Mouse (Mus musculus) heart, embryonic 16.5 days (tissue): ENCODE data around the gene Mrps26. TPM values are rescaled to one million over a fixed set of nuclear protein-coding genes. Genes with fewer than 3 reads are reported as not detected.

ENCODE experiments used
- ATAC-seq: fragments of 200-750 bp; cut with Nextera tagmentation; replicated peaks from 2 replicates; pipeline ENCODE4 v1.8.0; 2017; ENCODE audit warnings: moderate number of reproducible peaks; ENCODE audit not compliant: insufficient read depth, low FRiP score; ENCODE audit errors: extremely low read depth
- H3K27ac ChIP-seq: fragments of 300-500 bp; sonication (generic); 2 replicates; pipeline ENCODE4 v1.5.1; 2014; ENCODE audit warnings: mild to moderate bottlenecking, low read length, control low read depth, moderate library complexity
- H3K27me3 ChIP-seq: fragments of 300-500 bp; sonication (generic); 2 replicates; pipeline ENCODE4 v1.6.1; 2014; ENCODE audit warnings: low read length, mixed read lengths; ENCODE audit not compliant: control insufficient read depth, insufficient read depth
- H3K36me3 ChIP-seq: fragments of 300-500 bp; sonication (generic); 2 replicates; pipeline ENCODE4 v1.6.1; 2014; ENCODE audit not compliant: control insufficient read depth, insufficient read depth
- H3K4me1 ChIP-seq: fragments of 300-500 bp; sonication (generic); 2 replicates; pipeline ENCODE4 v1.6.1; 2014; ENCODE audit warnings: low read length, mixed read lengths; ENCODE audit not compliant: control insufficient read depth, insufficient read depth
- H3K4me2 ChIP-seq: fragments of 300-500 bp; sonication (generic); 2 replicates; pipeline ENCODE4 v1.6.1; 2014; ENCODE audit warnings: low read depth, mild to moderate bottlenecking, control low read depth, low read length
- H3K4me3 ChIP-seq: fragments of 300-500 bp; sonication (generic); 2 replicates; pipeline ENCODE4 v1.5.1; 2014; ENCODE audit warnings: mild to moderate bottlenecking, control low read depth, low read length
- H3K9ac ChIP-seq: fragments of 300-500 bp; sonication (generic); 2 replicates; pipeline ENCODE4 v1.6.1; 2014; ENCODE audit warnings: low read length, control low read depth
- H3K9me3 ChIP-seq: fragments of 300-500 bp; sonication (generic); replicated peaks from 2 replicates; pipeline ENCODE4 v1.6.1; 2016; ENCODE audit warnings: low read length; ENCODE audit not compliant: control insufficient read depth
- WGBS: fragments of 180-500 bp; shearing (Covaris S2); extraction: QIAGEN DNeasy Blood & Tissue Kit; methylation state at CpG from one replicate; pipeline ENCODE4 v1.1.7; 2014; 5-methylcytosine and 5-hydroxymethylcytosine counted together
- polyA plus RNA-seq: library from polyadenylated mRNA; unstranded; fragments of >200 nt; fragmentation: Nextera tagmentation; extraction: Ambion mirVana; gene quantifications from 2 replicates; pipeline ENCODE4 v1.2.1, GENCODE M21; 2015

Mrps26 gene
- polyA plus RNA-seq, 1 experiment from 2014 or later = 71.6 TPM

- H3K4me2 ChIP-seq = no peak overlapping the region
- no peak for ATAC-seq
- H3K27me3 ChIP-seq = no peaks in the 10 kb centered on the region
- H3K27ac ChIP-seq = no peak overlapping the region
- H3K36me3 ChIP-seq = peaks cover 23% of the 10 kb centered on the region
- 85% methylated on average over 6 of the region's 6 CpGs for WGBS
- H3K4me1 ChIP-seq = no peaks in the 10 kb centered on the region
- H3K9ac ChIP-seq = no peak overlapping the region
- H3K4me3 ChIP-seq = no peak overlapping the region
- H3K9me3 ChIP-seq = no peaks in the 10 kb centered on the region
These were observed 28.5 kb upstream of the Mrps26 start for GRCm38 (mm10) chr2:130535017-130535416.

DNA sequence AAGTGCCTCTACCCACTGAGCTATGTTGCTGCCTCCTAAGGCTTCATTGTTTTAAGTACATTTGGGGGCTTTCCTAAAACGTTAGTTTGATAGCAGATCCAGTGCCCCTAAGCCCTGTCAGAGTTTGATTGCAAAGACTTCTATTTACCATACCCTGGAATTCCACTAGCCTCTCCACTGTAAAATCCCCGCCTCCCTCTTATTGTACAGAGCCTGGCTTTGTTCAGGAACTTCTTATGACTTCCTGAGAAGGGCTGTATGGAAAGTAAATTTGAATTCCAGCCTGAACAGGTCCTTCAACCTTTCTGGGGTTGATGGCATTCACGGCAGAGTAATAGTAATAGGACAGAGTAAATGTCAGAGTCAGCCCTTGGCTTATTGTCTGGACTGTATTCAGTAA is 26.7 kb upstream of the Mrps26 start:
- H3K4me3 ChIP-seq = no peak overlapping the region
- H3K4me2 ChIP-seq = no peak overlapping the region
- H3K9ac ChIP-seq = no peak overlapping the region
- H3K36me3 ChIP-seq = peaks cover 30% of the 10 kb centered on the region
- 73% methylated on average over 3 of the region's 3 CpGs for WGBS
- H3K9me3 ChIP-seq = no peaks in the 10 kb centered on the region
- no peak overlapping the region for H3K27ac ChIP-seq
- H3K4me1 ChIP-seq = no peaks in the 10 kb centered on the region
- no peaks in the 10 kb centered on the region for H3K27me3 ChIP-seq
- no peak for ATAC-seq

- WGBS = 85% methylated on average over 8 of the region's 8 CpGs
- no peaks in the 10 kb centered on the region for H3K9me3 ChIP-seq
- H3K27me3 ChIP-seq = no peaks in the 10 kb centered on the region
- H3K4me1 ChIP-seq = no peaks in the 10 kb centered on the region
- no peak overlapping the region for H3K4me2 ChIP-seq
- peaks cover 40% of the 10 kb centered on the region for H3K36me3 ChIP-seq
- no peak overlapping the region; the same call in 1 of the 2 replicates for H3K27ac ChIP-seq
- H3K9ac ChIP-seq = no peak overlapping the region
- no peak for ATAC-seq
- H3K4me3 ChIP-seq = no peak overlapping the region
These were observed 24.5 kb upstream of the Mrps26 start for GRCm38 (mm10) chr2:130538876-130539546.

GRCm38 (mm10) chr2:130540266-130540665 is 23.3 kb upstream of the Mrps26 start:
- no peaks in the 10 kb centered on the region for H3K9me3 ChIP-seq
- H3K4me2 ChIP-seq = no peak overlapping the region
- 75% methylated on average over 9 of the region's 9 CpGs for WGBS
- H3K4me3 ChIP-seq = no peak overlapping the region
- no peaks in the 10 kb centered on the region for H3K27me3 ChIP-seq
- no peak overlapping the region for H3K27ac ChIP-seq
- peak; percentile 43; the same call in 1 of the 2 replicates for ATAC-seq
- no peaks in the 10 kb centered on the region for H3K4me1 ChIP-seq
- peaks cover 46% of the 10 kb centered on the region for H3K36me3 ChIP-seq
- no peak overlapping the region for H3K9ac ChIP-seq

GRCm38 (mm10) chr2:130546957-130547356 is 16.6 kb upstream of the Mrps26 start:
- H3K27ac ChIP-seq = no peak overlapping the region
- H3K27me3 ChIP-seq = no peaks in the 10 kb centered on the region
- H3K36me3 ChIP-seq = peaks cover 62% of the 10 kb centered on the region
- peaks cover 3% of the 10 kb centered on the region; the same call in 1 of the 2 replicates for H3K4me1 ChIP-seq
- ATAC-seq = peak; percentile 67; the same call in 1 of the 2 replicates
- H3K4me2 ChIP-seq = no peak overlapping the region
- H3K4me3 ChIP-seq = no peak overlapping the region
- no peak overlapping the region for H3K9ac ChIP-seq
- WGBS = 63% methylated on average over 8 of the region's 8 CpGs
- no peaks in the 10 kb centered on the region for H3K9me3 ChIP-seq

GRCm38 (mm10) chr2:130554841-130555240 is 8.7 kb upstream of the Mrps26 start:
- Histone ChIP-seq H3K4me2 (no peak overlapping the region), H3K4me3 (no peak overlapping the region), H3K27me3 (no peaks in the 10 kb centered on the region), H3K27ac (no peak overlapping the region), H3K9me3 (no peaks in the 10 kb centered on the region), H3K36me3 (peaks cover 32% of the 10 kb centered on the region), H3K9ac (no peak overlapping the region), H3K4me1 (no peaks in the 10 kb centered on the region)
- WGBS = 88% methylated on average over 7 of the region's 7 CpGs
- ATAC-seq = no peak

DNA sequence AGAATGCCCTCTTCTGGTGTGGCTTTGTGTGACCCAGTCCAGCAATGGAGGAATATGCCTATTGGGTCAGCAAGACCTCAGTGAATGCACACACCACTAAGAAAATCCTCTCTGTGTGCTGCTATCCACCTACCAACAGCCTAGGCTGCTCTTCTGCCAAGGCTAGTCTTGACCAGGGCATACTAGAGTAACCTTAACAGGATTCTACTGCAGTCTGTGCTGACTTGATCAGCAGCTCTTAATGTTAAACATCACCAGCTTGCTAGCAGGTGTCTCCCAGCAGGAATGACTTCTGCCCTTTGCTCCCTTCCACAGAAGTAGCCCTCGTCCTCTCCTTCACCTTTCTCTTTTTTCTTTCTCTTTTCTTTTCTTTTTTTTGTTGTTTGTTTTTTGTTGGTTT is 7.2 kb upstream of the Mrps26 start:
- Histone ChIP-seq H3K36me3 (peaks cover 29% of the 10 kb centered on the region), H3K27ac (no peak overlapping the region), H3K9ac (no peak overlapping the region), H3K4me3 (no peak overlapping the region), H3K27me3 (no peaks in the 10 kb centered on the region), H3K4me2 (no peak overlapping the region), H3K4me1 (no peaks in the 10 kb centered on the region), H3K9me3 (no peaks in the 10 kb centered on the region)
- ATAC-seq = no peak
- 85% methylated on average over 1 of the region's 1 CpGs for WGBS

GRCm38 (mm10) chr2:130557462-130557861 is 6.1 kb upstream of the Mrps26 start:
- H3K4me2 ChIP-seq = no peak overlapping the region
- no peaks in the 10 kb centered on the region for H3K4me1 ChIP-seq
- H3K27me3 ChIP-seq = no peaks in the 10 kb centered on the region
- no peak for ATAC-seq
- H3K36me3 ChIP-seq = peaks cover 19% of the 10 kb centered on the region
- no peak overlapping the region for H3K4me3 ChIP-seq
- H3K9ac ChIP-seq = no peak overlapping the region
- no peaks in the 10 kb centered on the region for H3K9me3 ChIP-seq
- H3K27ac ChIP-seq = no peak overlapping the region
- WGBS = 99% methylated on average over 2 of the region's 2 CpGs

GRCm38 (mm10) chr2:130558015-130558414 is 5.5 kb upstream of the Mrps26 start:
- Histone ChIP-seq H3K36me3 (peaks cover 16% of the 10 kb centered on the region), H3K9me3 (no peaks in the 10 kb centered on the region)

More at GRCm38 (mm10) chr2:130558015-130558414, 5.5 kb upstream of the Mrps26 start:
- H3K27ac ChIP-seq = no peak overlapping the region
- ATAC-seq = no peak
- WGBS = 78% methylated on average over 2 of the region's 2 CpGs
- H3K9ac ChIP-seq = no peak overlapping the region
- no peak overlapping the region for H3K4me3 ChIP-seq
- peaks cover 4% of the 10 kb centered on the region for H3K4me1 ChIP-seq
- H3K27me3 ChIP-seq = no peaks in the 10 kb centered on the region
- H3K4me2 ChIP-seq = no peak overlapping the region
